Mouse (Mus musculus) adrenal gland, adult 18-20 months (tissue): ENCODE data around the gene Pdxp. TPM values are rescaled to one million over a fixed set of nuclear protein-coding genes. Genes with fewer than 3 reads are reported as not detected.

Experiments used
- DNase-seq, 2 experiments: peaks; one replicate each; pipeline ENCODE4 v3.0.0; 2021 to 2022; ENCODE audit warnings: low spot score in 2 of 2
- total RNA-seq, 2 experiments: library from RNA; stranded (reverse); gene quantifications; 1 replicate in 1 of 2; 2 replicates in 1 of 2; pipeline ENCODE4 v1.2.3; 2021

Gene Pdxp
- total RNA-seq, 2 experiments from 2014 or later = 3.1 to 5.4 TPM

GRCm38 (mm10) chr15:78898507-78899001 lies 15.2 kb upstream of the Pdxp start:
- no peak for DNase-seq

DNA sequence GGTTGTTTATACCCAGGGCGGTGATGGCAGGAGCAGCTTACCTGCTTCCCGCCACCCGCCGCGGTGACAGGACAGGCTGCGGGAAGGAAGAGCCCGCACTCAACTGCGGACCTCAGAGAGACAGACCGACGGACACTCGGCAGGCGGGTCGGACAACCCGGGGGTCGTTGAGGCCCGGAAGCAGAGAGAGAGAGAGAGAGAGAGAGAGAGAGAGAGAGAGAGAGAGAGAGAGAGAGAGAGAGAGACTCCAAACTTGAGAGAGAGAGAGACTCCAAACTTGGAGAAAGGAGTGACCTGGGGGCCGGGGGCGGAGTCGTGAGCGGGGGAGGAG lies 14.3 kb upstream of the Pdxp start, which contains the start of gene Gm49510:
Gene Gm49510 (plus strand): TSS at position 259 of the 331 bp plus-strand sequence.
- no peak for DNase-seq

DNA sequence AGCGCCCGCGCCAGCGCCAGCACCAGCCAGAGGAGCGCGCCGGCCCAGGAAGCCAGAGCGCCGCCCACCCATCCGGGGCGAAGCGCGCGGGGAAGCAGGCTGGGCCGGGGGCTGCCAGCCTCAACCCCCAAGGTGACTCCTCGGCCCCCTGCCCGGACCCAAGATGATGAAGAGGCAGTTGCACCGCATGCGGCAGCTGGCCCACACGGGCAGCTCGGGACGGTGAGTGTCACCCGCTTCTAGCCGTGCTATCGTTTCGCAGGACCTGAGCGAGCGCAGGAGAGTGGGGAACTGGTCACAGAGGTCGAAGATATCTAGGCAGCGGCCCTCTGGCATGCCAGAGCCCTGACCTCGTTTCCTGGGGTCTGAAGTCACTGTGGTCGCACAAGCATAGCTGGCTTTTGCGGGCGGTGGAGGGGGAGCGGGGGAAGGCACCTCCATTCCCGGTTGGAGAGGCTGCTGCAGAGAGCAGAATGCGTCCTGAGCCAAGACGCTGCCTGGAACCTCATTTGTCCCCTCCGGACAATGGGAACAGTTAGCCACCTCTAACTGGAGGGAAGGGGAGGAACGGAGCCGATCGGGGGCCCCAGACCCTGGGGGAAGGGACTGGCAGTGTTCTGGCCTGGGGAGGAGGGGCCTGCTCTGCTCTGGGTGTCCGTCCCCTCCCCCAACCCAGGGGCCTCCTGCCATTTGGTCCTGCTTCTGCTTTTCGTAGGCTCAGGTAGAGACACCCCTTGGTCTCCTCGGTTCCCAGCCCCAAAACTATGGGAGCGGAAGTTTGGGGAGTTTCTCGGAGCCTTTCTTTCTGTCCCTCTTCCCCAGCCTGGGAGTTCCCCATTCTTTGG lies 13.8 kb upstream of the Pdxp start, which contains the start of gene Sh3bp1:
Gene Sh3bp1 (plus strand): TSS at position 29 of the 845 bp plus-strand sequence.
- DNase-seq = peak; percentile 37 to 67

- DNase-seq = no peak
These were observed 12.9 kb upstream of the Pdxp start for GRCm38 (mm10) chr15:78900585-78901421.

DNA sequence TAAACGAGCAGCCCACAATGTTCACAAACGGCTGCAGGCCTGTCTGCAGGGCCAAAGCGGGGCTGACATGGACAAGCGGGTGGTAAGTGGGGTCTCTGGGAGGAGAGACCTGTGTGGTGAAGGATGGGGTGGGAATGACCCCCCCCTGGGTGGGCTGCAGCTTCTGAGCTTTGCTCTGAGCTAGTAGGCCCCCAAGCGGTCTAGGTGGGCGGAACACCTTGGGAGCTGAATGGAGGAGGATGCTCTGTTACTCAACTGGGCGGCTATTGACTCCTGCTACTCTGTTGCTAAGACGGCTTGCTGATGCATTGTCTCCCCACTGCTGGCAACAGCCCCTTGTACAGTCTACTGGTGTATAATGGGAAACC lies 12.3 kb upstream of the Pdxp start:
- DNase-seq = no peak

GRCm38 (mm10) chr15:78903243-78903642 lies 10.5 kb upstream of the Pdxp start:
- DNase-seq = peak; percentile 83 to 87

GRCm38 (mm10) chr15:78908399-78908798 lies 5.3 kb upstream of the Pdxp start:
- DNase-seq = no peak

DNA sequence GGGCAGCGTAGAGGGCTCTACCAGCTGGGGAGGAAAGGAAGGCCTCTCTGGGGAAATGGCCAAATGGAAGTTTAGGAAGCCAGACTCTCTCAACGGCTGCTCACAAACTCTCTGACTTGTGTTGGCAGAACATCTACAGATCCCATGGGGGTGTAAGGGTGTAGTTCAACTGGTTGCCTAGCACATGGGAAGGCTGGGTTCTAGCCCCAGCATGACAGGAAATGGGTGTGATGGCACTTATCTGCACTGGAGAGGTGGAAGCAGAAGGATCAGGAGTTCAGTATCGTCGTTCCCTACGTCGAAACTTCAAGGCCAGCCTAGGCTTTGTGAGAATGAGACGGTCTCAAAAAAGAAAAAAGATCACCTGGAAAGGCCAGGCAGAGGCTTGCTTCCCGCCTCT lies 4.7 kb upstream of the Pdxp start:
- DNase-seq = no peak

GRCm38 (mm10) chr15:78912040-78912439 lies 1.7 kb upstream of the Pdxp start:
- no peak for DNase-seq

DNA sequence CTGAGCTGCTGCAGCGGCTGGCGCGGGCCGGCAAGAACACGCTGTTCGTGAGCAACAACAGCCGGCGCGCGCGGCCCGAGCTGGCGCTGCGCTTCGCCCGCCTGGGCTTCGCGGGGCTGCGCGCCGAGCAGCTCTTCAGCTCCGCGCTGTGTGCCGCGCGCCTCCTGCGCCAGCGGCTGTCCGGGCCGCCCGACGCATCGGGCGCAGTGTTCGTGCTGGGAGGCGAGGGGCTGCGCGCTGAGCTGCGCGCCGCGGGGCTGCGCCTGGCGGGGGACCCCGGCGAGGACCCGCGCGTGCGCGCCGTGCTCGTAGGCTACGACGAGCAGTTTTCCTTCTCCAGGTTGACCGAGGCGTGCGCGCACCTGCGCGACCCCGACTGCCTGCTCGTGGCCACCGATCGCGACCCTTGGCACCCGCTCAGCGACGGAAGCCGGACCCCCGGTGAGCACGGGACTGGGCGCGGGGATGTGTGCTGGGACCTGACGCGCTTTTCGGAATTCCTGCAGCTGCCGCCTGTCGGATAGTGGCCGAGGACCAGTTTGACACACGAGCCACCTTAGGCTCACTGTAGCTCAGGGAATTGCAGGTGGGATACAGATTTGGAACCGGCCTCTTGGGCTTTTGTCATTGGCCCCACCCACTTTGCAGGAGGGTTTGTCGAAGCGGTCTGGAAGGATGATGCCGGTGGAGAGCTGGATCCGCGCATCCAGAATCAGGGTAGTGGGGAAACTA lies 538 bp downstream of the Pdxp start:
- DNase-seq = peak in 1 of 2 experiments; percentile 31

- DNase-seq = no peak
These were observed 1.3 kb downstream of the Pdxp start for GRCm38 (mm10) chr15:78914823-78915659.

GRCm38 (mm10) chr15:78915660-78916017 lies 1.9 kb downstream of the Pdxp start:
- peak; percentile 51 to 55 for DNase-seq

- no peak for DNase-seq
These were observed 2.5 kb downstream of the Pdxp start for GRCm38 (mm10) chr15:78916052-78916826.

GRCm38 (mm10) chr15:78918126-78918525 lies 4.4 kb downstream of the Pdxp start:
- no peak for DNase-seq

- DNase-seq = no peak
These were observed 6.2 kb downstream of the Pdxp start for GRCm38 (mm10) chr15:78919914-78920313.

DNA sequence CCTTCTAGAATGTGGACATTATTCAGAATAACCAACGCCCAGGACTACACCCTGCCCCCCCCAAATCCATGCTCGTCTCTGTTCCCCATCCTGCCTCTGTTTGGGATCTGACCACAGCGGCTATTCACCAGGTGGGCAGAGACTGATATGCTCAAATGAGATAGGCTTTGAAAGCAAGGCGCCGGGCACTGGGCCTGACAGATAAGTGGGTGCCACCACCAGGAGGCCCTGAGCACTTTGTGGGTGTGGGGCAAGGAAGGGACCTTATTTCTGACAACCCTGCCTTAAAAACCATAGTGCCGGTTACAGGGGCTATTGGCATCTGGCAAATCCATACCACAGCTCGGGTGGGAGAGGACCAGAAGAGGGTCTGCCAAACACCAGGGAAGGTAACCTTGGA lies 9.0 kb downstream of the Pdxp start:
- no peak for DNase-seq

DNA sequence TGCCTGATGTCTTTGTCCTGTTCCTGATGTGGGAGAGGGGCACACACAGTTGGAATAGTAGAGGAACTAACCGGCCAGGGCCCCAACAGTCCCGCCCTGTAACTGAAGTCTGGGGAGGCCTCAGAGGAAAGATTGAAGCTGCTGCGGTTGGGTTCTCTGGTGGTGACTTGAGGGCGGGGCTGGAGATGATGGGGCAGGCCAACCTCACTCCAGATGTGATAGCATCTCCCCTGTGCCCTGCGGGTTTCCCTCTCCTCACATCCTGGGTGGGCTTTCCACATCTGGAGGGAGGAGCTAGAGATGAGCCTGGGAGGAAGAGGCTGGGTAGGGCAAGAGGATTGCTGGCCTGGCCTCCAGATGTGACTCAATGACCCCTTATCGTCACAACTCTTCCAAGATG lies 9.9 kb downstream of the Pdxp start:
- DNase-seq = no peak

DNA sequence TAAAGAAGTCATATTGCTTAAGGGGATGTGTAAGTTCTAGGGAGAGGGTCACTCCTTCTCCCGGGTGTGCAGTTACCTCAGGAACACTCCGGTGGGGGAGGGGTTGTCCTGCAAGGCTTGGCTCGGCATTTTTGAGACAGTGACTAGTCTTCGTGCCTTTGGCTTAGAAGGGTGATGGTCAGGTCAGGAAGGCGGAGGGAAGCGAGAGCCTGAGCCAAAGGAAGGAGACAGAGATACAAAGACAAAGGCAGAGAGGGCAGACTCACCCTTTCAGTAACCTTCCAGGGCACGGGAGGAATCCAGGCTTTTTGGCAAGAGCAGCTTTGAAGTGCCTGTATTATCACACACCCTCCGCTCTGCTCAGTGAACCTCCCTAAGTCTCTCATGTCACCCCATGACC lies 11.4 kb downstream of the Pdxp start:
- peak in 1 of 2 experiments; percentile 34 for DNase-seq
